Mouse (Mus musculus) frontal cortex, postnatal 14 days (tissue): ENCODE measurements around the gene Fkbp5.

ENCODE experiments used
- DNase-seq, 2 experiments: peaks; one replicate each; pipeline ENCODE4 v3.0.0; 2022; ENCODE audit warnings: low spot score in 2 of 2

Fkbp5 gene

GRCm38 (mm10) chr17:28504182-28504581 is 13.1 kb downstream of the Fkbp5 start:
- no peak for DNase-seq

- no peak for DNase-seq
These were observed 15.0 kb downstream of the Fkbp5 start for GRCm38 (mm10) chr17:28502196-28502821.

- no peak for DNase-seq
These were observed 16.9 kb downstream of the Fkbp5 start for GRCm38 (mm10) chr17:28500465-28500864.

- no peak for DNase-seq
These were observed 18.1 kb downstream of the Fkbp5 start for GRCm38 (mm10) chr17:28499190-28499589.

GRCm38 (mm10) chr17:28495832-28496231 is 21.5 kb downstream of the Fkbp5 start:
- no peak for DNase-seq

- no peak for DNase-seq
These were observed 26.1 kb downstream of the Fkbp5 start for GRCm38 (mm10) chr17:28491035-28491770.

- no peak for DNase-seq
These were observed 28.9 kb downstream of the Fkbp5 start for GRCm38 (mm10) chr17:28488258-28489013.

- DNase-seq: no peak
These were observed 29.6 kb downstream of the Fkbp5 start for GRCm38 (mm10) chr17:28487584-28488257.

GRCm38 (mm10) chr17:28486720-28487119 is 30.6 kb downstream of the Fkbp5 start:
- no peak for DNase-seq

GRCm38 (mm10) chr17:28485977-28486400 is 31.3 kb downstream of the Fkbp5 start:
- DNase-seq: peak; percentile 93 to 96

- DNase-seq: peak in 1 of 2 experiments; percentile 18
These were observed 31.8 kb downstream of the Fkbp5 start for GRCm38 (mm10) chr17:28485446-28485948.

GRCm38 (mm10) chr17:28484704-28485445 is 32.5 kb downstream of the Fkbp5 start:
- DNase-seq: peak in 1 of 2 experiments; percentile 23

GRCm38 (mm10) chr17:28477421-28477820 is 39.9 kb downstream of the Fkbp5 start:
- DNase-seq: no peak

GRCm38 (mm10) chr17:28476441-28476840 is 40.9 kb downstream of the Fkbp5 start:
- DNase-seq: no peak

- no peak for DNase-seq
These were observed 41.6 kb downstream of the Fkbp5 start for GRCm38 (mm10) chr17:28475593-28476325.

GRCm38 (mm10) chr17:28472696-28473095 is 44.6 kb downstream of the Fkbp5 start:
- no peak for DNase-seq

- DNase-seq: no peak
These were observed 46.5 kb downstream of the Fkbp5 start for GRCm38 (mm10) chr17:28470876-28471275.

- DNase-seq: no peak
These were observed 49.6 kb downstream of the Fkbp5 start for GRCm38 (mm10) chr17:28467749-28468148.

- no peak for DNase-seq
These were observed 51.4 kb downstream of the Fkbp5 start for GRCm38 (mm10) chr17:28465968-28466367.

- DNase-seq: no peak
These were observed 53.5 kb downstream of the Fkbp5 start for GRCm38 (mm10) chr17:28463701-28464443.
